ENCODE assay signal across 18 mouse cellular contexts in the genomic region with DNA sequence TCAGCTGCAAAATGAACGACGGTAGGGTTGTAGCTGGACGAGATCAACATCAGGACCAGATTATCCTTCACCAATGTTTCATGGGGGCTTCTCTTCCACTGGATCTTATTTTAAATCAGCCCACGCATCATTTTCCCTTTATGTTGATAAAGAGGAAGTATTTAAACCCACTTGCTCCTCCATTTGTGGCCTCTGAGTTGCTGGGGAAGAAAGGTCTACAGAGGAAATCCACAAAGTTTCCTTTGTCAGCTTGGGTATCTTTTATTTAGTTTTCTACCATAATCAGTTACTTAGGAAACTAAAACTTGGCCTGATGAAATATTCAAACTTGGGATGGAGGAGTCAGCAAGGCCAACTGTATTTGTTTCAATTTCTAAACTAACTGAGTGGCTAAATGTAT.
"Had no signal": no experiment of that assay in that cellular context is flagged by ENCODE, and none has a peak within 500 bp of the region (broad histone marks: within the 10 kb centered on the region; RNA-seq: fewer than 3 reads in every experiment).

No protein-coding gene starts in this region.

- H3K4me3 ChIP-seq: layer of hippocampus, adult 2 months; limb, embryonic 12.5 days; limb, embryonic 15.5 days; midbrain, embryonic 12.5 days; midbrain, embryonic 15.5 days; stomach, embryonic 15.5 days had no signal

- H3K27ac ChIP-seq: kidney, postnatal 0 days; layer of hippocampus, adult 2 months; limb, embryonic 12.5 days; limb, embryonic 15.5 days; liver, embryonic 14.5 days; midbrain, embryonic 12.5 days; midbrain, embryonic 15.5 days; stomach, embryonic 15.5 days had no signal

- ATAC-seq: liver, postnatal 0 days; lung, postnatal 0 days; midbrain, embryonic 15.5 days had no signal

- DNase-seq: kidney, adult 2 months; kidney, postnatal 25 days; layer of hippocampus, adult 9-11 months; layer of hippocampus, postnatal 36 days; left cerebral cortex, postnatal 4 days; liver, postnatal 0 days; lung, embryonic 14.5 days; right cerebral cortex, postnatal 4 days; thymus, postnatal 25 days had no signal

- H3K27me3 ChIP-seq: limb, embryonic 12.5 days; limb, embryonic 15.5 days; midbrain, embryonic 12.5 days; midbrain, embryonic 15.5 days; stomach, embryonic 15.5 days had no signal

- H3K36me3 ChIP-seq: limb, embryonic 12.5 days; limb, embryonic 15.5 days; midbrain, embryonic 12.5 days; midbrain, embryonic 15.5 days; stomach, embryonic 15.5 days had no signal

- H3K9ac ChIP-seq: limb, embryonic 12.5 days; limb, embryonic 15.5 days; liver, embryonic 14.5 days; liver, postnatal 0 days; lung, embryonic 14.5 days; midbrain, embryonic 12.5 days; midbrain, embryonic 15.5 days; stomach, embryonic 15.5 days had no signal

- H3K4me1 ChIP-seq: limb, embryonic 12.5 days; stomach, embryonic 15.5 days had no signal
